ENCODE assay signal across 22 mouse cellular contexts in the genomic region with DNA sequence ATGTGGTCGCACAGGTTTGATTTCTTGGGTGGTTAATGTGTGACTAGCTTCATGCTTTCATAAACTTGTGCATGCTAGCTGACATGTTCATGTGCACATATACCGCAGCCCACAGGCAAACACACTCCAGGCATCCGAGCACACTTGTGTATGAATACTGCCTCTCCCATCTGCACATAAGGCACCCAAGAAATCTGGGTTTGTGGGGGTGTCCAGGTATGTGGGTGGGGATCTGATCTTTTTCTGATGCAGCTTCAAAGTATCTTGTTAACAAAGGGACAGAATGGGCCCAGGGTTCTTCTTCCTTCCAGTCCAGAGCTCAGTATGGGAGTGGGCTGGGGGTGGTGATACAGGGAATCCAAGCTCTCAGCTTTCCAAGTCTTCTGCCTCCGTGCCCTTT. TPM values are rescaled to one million over a fixed set of nuclear protein-coding genes. Genes with fewer than 3 reads are reported as not detected.
A peak's percentile ranks its signal among the peaks of the same experiment; 100 is the strongest.
DNase-seq lines count a peak whose midpoint lies in the region; ATAC-seq and TF ChIP-seq lines count a peak whose summit lies in the region.
"Had no signal": no experiment of that assay in that cellular context is flagged by ENCODE, and none has a peak within 500 bp of the region (broad histone marks: within the 10 kb centered on the region; RNA-seq: fewer than 3 reads in every experiment).

No protein-coding gene starts in this region.

- H3K27me3 ChIP-seq in forebrain, postnatal 0 days (ENCODE audit: insufficient read depth, low read length): no peaks in the 10 kb centered on the region
- peaks cover 70% of the 10 kb centered on the region for H3K27me3 ChIP-seq in forebrain, embryonic 12.5 days
- no peaks in the 10 kb centered on the region for H3K27me3 ChIP-seq in midbrain, embryonic 15.5 days (replicated peaks)

- peaks cover 14% of the 10 kb centered on the region; the same call in 1 of the 2 replicates for H3K4me1 ChIP-seq in forebrain, postnatal 0 days (ENCODE audit: insufficient read depth)
- H3K4me1 ChIP-seq in forebrain, embryonic 12.5 days: peaks cover 46% of the 10 kb centered on the region
- H3K4me1 ChIP-seq in midbrain, embryonic 15.5 days: peaks cover 49% of the 10 kb centered on the region

- peak overlapping the region; percentile 16 for H3K4me2 ChIP-seq in forebrain, postnatal 0 days (ENCODE audit: low read depth)
- H3K4me2 ChIP-seq in forebrain, embryonic 12.5 days: no peak overlapping the region
- H3K4me2 ChIP-seq in midbrain, embryonic 15.5 days: peak overlapping the region; percentile 29
- H3K4me2 ChIP-seq: embryonic facial prominence, embryonic 13.5 days; heart, embryonic 15.5 days; liver, embryonic 12.5 days; lung, embryonic 14.5 days had no signal

- H3K27ac ChIP-seq in forebrain, postnatal 0 days (ENCODE audit: low read depth, low read length): no peak overlapping the region
- H3K27ac ChIP-seq in forebrain, embryonic 12.5 days: no peak overlapping the region
- peak overlapping the region; percentile 94 for H3K27ac ChIP-seq in left cerebral cortex, adult 2 months
- no peak overlapping the region for H3K27ac ChIP-seq in midbrain, embryonic 15.5 days
- H3K27ac ChIP-seq: embryonic facial prominence, embryonic 13.5 days; heart, adult 2 months; heart, embryonic 15.5 days; liver, embryonic 12.5 days; macrophage; neural tube, embryonic 12.5 days had no signal

- WGBS in forebrain, postnatal 0 days: 67% methylated on average over 4 of the region's 4 CpGs
- 66% methylated on average over 4 of the region's 4 CpGs for WGBS in forebrain, embryonic 12.5 days
- 53% methylated on average over 4 of the region's 4 CpGs for WGBS in midbrain, embryonic 15.5 days

- H3K9ac ChIP-seq in forebrain, postnatal 0 days: no peak overlapping the region
- no peak overlapping the region for H3K9ac ChIP-seq in forebrain, embryonic 12.5 days
- H3K9ac ChIP-seq in midbrain, embryonic 15.5 days: peak overlapping the region; percentile 14; the same call in 1 of the 2 replicates
- H3K9ac ChIP-seq: embryonic facial prominence, embryonic 13.5 days; heart, embryonic 15.5 days; liver, embryonic 12.5 days; lung, embryonic 14.5 days; neural tube, embryonic 12.5 days had no signal

- TF ChIP-seq CTCF in forebrain, postnatal 0 days (IDR thresholded peaks at IDR 0.05; ENCODE audit: low read depth): no peak
- no peak for TF ChIP-seq CTCF in left cerebral cortex, adult 2 months (IDR thresholded peaks at IDR 0.05)

- H3K36me3 ChIP-seq in forebrain, postnatal 0 days (ENCODE audit: insufficient read depth): no peaks in the 10 kb centered on the region
- H3K36me3 ChIP-seq in forebrain, embryonic 12.5 days (replicated peaks): no peaks in the 10 kb centered on the region
- H3K36me3 ChIP-seq in midbrain, embryonic 15.5 days (replicated peaks): no peaks in the 10 kb centered on the region
- H3K36me3 ChIP-seq: embryonic facial prominence, embryonic 13.5 days; heart, embryonic 15.5 days; liver, embryonic 12.5 days; neural tube, embryonic 12.5 days had no signal

- no peak for ATAC-seq in forebrain, postnatal 0 days
- ATAC-seq in forebrain, embryonic 12.5 days (ENCODE audit: low FRiP score): no peak
- ATAC-seq in midbrain, embryonic 15.5 days (replicated peaks): no peak
- ATAC-seq: activated CD4-positive, CD25-positive, alpha-beta regulatory T cell, adult 4 months; liver, embryonic 12.5 days; Patski had no signal

- H3K9me3 ChIP-seq in forebrain, postnatal 0 days (ENCODE audit: low read length): no peaks in the 10 kb centered on the region
- H3K9me3 ChIP-seq in forebrain, embryonic 12.5 days: no peaks in the 10 kb centered on the region
- no peaks in the 10 kb centered on the region for H3K9me3 ChIP-seq in midbrain, embryonic 15.5 days
- H3K9me3 ChIP-seq: embryonic facial prominence, embryonic 13.5 days; heart, embryonic 15.5 days; liver, embryonic 12.5 days; neural tube, embryonic 12.5 days had no signal

- intact Hi-C loops in left cerebral cortex, adult 2 months (cut with DNase I): loop anchor here (1.0 kb wide), 1 partner anchor 31 kb away; no protein-coding TSS in a partner anchor
- intact Hi-C loops in left cerebral cortex, postnatal 10 days (cut with DNase I): loop anchor here (5.0 kb wide), 2 partner anchors 65 to 95 kb away; partner anchors contain the start of gene Zmym6

- DNase-seq in forebrain, postnatal 0 days: no peak
- DNase-seq in left cerebral cortex, adult 2 months (ENCODE audit: extremely low spot score in 1 of 2, low spot score in 2 of 2): peak in 1 of 2 experiments; percentile 61
- no peak for DNase-seq in left cerebral cortex, postnatal 10 days (ENCODE audit: extremely low spot score in 1 of 2, low spot score in 2 of 2)
- peak; percentile 33 for DNase-seq in cerebellum, adult 9-11 months
- DNase-seq in ovary, postnatal 14 days (ENCODE audit: low spot score): no peak
- DNase-seq: adrenal gland, postnatal 25 days; B cell, adult 2 months; gastrocnemius, postnatal 14 days; heart, adult 2 months; kidney, adult 11 months; kidney, postnatal 14 days; lung, embryonic 14.5 days had no signal

- no peak overlapping the region for H3K4me3 ChIP-seq in forebrain, postnatal 0 days (ENCODE audit: low read depth, low read length)
- no peak overlapping the region for H3K4me3 ChIP-seq in forebrain, embryonic 12.5 days (replicated peaks)
- peak overlapping the region; percentile 47 for H3K4me3 ChIP-seq in left cerebral cortex, adult 2 months
- H3K4me3 ChIP-seq in midbrain, embryonic 15.5 days: no peak overlapping the region
- H3K4me3 ChIP-seq: embryonic facial prominence, embryonic 13.5 days; heart, adult 2 months; heart, embryonic 15.5 days; liver, embryonic 12.5 days; neural tube, embryonic 12.5 days had no signal

RNA-seq across cellular contexts. Expression of gene Dlgap3, which starts 3.6 kb away (rescaled TPM):
- total RNA-seq in forebrain, postnatal 0 days (2014; rRNA removed): 66.9 and 85.5 TPM in 2 replicates
- 23.1 and 28.0 TPM in 2 replicates for polyA plus RNA-seq in forebrain, postnatal 0 days (2015; fragmentation: Nextera tagmentation; extraction: Ambion mirVana)
- polyA plus RNA-seq in forebrain, embryonic 12.5 days (2016; fragmentation: Nextera tagmentation; extraction: Ambion mirVana): 5.7 and 5.8 TPM in 2 replicates
- total RNA-seq in left cerebral cortex, adult 2 months (2021): 100 to 1,000 TPM; 372 to 403 TPM
- total RNA-seq in left cerebral cortex, postnatal 10 days (2021): 100 to 1,000 TPM; 275 to 284 TPM
- 23.0 and 24.7 TPM in 2 replicates for polyA plus RNA-seq in midbrain, embryonic 15.5 days (2015; fragmentation: Nextera tagmentation; extraction: Ambion mirVana)
- total RNA-seq: hematopoietic stem cell, adult 5-6 weeks had no signal
- polyA plus RNA-seq: activated CD4-positive, CD25-positive, alpha-beta regulatory T cell, adult 4 months; macrophage had no signal

RNA-seq across cellular contexts. Expression of gene Tmem35b, which starts 49.1 kb away (rescaled TPM):
- 6.0 and 7.8 TPM in 2 replicates for total RNA-seq in forebrain, postnatal 0 days (2014; rRNA removed)
- polyA plus RNA-seq in forebrain, postnatal 0 days (2015; fragmentation: Nextera tagmentation; extraction: Ambion mirVana): 9.5 and 10.8 TPM in 2 replicates
- polyA plus RNA-seq in forebrain, embryonic 12.5 days (2016; fragmentation: Nextera tagmentation; extraction: Ambion mirVana): 15.5 and 17.5 TPM in 2 replicates
- total RNA-seq in left cerebral cortex, adult 2 months (2021): 1 to 10 TPM; 4.1 to 4.2 TPM
- total RNA-seq in left cerebral cortex, postnatal 10 days (2021): 1 to 10 TPM; 2.2 to 2.6 TPM
- polyA plus RNA-seq in midbrain, embryonic 15.5 days (2015; fragmentation: Nextera tagmentation; extraction: Ambion mirVana): 17.2 and 18.3 TPM in 2 replicates
